Mouse (Mus musculus): ENCODE data around the gene Gsg1l. TPM values are rescaled to one million over a fixed set of nuclear protein-coding genes. Genes with fewer than 3 reads are reported as not detected.

The Gsg1l gene
- polyA plus RNA-seq, 2 experiments, result 0.07 TPM; not detected in 1

- no peak overlapping the region for H3K27ac ChIP-seq
- 9% methylated on average over 6 of the region's 6 CpGs for WGBS (ENCODE audit: insufficient replicate concordance)
- no peaks in the 10 kb centered on the region for H3K36me3 ChIP-seq (replicated peaks; ENCODE audit: control insufficient read depth, insufficient read depth, low read depth)
- H3K4me1 ChIP-seq (replicated peaks; ENCODE audit: control insufficient read depth in 2 of 2, insufficient read depth in 2 of 2, low read length in 1 of 2), result no peaks in the 10 kb centered on the region
- peak; percentile 20 to 41 (median 35) for DNase-seq (ENCODE audit: low read depth in 3 of 3, low spot score in 3 of 3)
- TF ChIP-seq CTCF (IDR thresholded peaks at IDR 0.05; ENCODE audit: low read depth) (peak; percentile 88), EP300 (IDR thresholded peaks at IDR 0.05; ENCODE audit: low read depth) (no peak)
- no peaks in the 10 kb centered on the region for H3K27me3 ChIP-seq (ENCODE audit: control insufficient read depth, insufficient read depth, low read length)
- no peak overlapping the region for H3K9ac ChIP-seq (replicated peaks)
- no peaks in the 10 kb centered on the region for H3K9me3 ChIP-seq (ENCODE audit: control insufficient read depth, low read length)
- no peak for ATAC-seq (ENCODE audit: insufficient read depth)
- no peak overlapping the region for H3K4me3 ChIP-seq (ENCODE audit: insufficient read depth in 1 of 2, low read depth in 2 of 2, low read length in 2 of 2)
- H3K4me2 ChIP-seq (ENCODE audit: low read depth), result no peak overlapping the region
Observed at GRCm38 (mm10) chr7:126089782-126090181, 7.6 kb upstream of the Gsg1l start.

GRCm38 (mm10) chr7:126088155-126088554 lies 5.9 kb upstream of the Gsg1l start:
- H3K36me3 ChIP-seq (replicated peaks; ENCODE audit: control insufficient read depth, insufficient read depth, low read depth), result no peaks in the 10 kb centered on the region

GRCm38 (mm10) chr7:126087602-126088001 lies 5.4 kb upstream of the Gsg1l start:
- no peak for ATAC-seq (ENCODE audit: insufficient read depth)
- Histone ChIP-seq H3K4me2 (ENCODE audit: low read depth) (no peak overlapping the region), H3K9me3 (ENCODE audit: control insufficient read depth, low read length) (no peaks in the 10 kb centered on the region), H3K4me1 (replicated peaks; ENCODE audit: control insufficient read depth in 2 of 2, insufficient read depth in 2 of 2, low read length in 1 of 2) (no peaks in the 10 kb centered on the region), H3K9ac (replicated peaks) (no peak overlapping the region), H3K27me3 (ENCODE audit: control insufficient read depth, insufficient read depth, low read length) (peaks cover 17% of the 10 kb centered on the region), H3K27ac (no peak overlapping the region), H3K4me3 (ENCODE audit: insufficient read depth in 1 of 2, low read depth in 2 of 2, low read length in 2 of 2) (no peak overlapping the region), H3K36me3 (replicated peaks; ENCODE audit: control insufficient read depth, insufficient read depth, low read depth) (no peaks in the 10 kb centered on the region)
- DNase-seq (ENCODE audit: low read depth in 3 of 3, low spot score in 3 of 3), result no peak
- TF ChIP-seq EP300 (IDR thresholded peaks at IDR 0.05; ENCODE audit: low read depth) (no peak), CTCF (IDR thresholded peaks at IDR 0.05; ENCODE audit: low read depth) (no peak)
- 61% methylated on average over 10 of the region's 10 CpGs for WGBS (ENCODE audit: insufficient replicate concordance)

More at GRCm38 (mm10) chr7:126088155-126088554, 5.9 kb upstream of the Gsg1l start:
- no peak for DNase-seq (ENCODE audit: low read depth in 3 of 3, low spot score in 3 of 3)
- Histone ChIP-seq H3K4me3 (ENCODE audit: insufficient read depth in 1 of 2, low read depth in 2 of 2, low read length in 2 of 2) (no peak overlapping the region), H3K4me1 (replicated peaks; ENCODE audit: control insufficient read depth in 2 of 2, insufficient read depth in 2 of 2, low read length in 1 of 2) (no peaks in the 10 kb centered on the region), H3K9ac (replicated peaks) (no peak overlapping the region), H3K27ac (no peak overlapping the region), H3K9me3 (ENCODE audit: control insufficient read depth, low read length) (no peaks in the 10 kb centered on the region), H3K4me2 (ENCODE audit: low read depth) (no peak overlapping the region), H3K27me3 (ENCODE audit: control insufficient read depth, insufficient read depth, low read length) (peaks cover 11% of the 10 kb centered on the region)
- WGBS (ENCODE audit: insufficient replicate concordance), result 10% methylated on average over 6 of the region's 6 CpGs
- ATAC-seq (ENCODE audit: insufficient read depth), result no peak
- TF ChIP-seq CTCF (IDR thresholded peaks at IDR 0.05; ENCODE audit: low read depth), result peak; percentile 18; the same call in 1 of the 2 replicates
- TF ChIP-seq EP300 (IDR thresholded peaks at IDR 0.05; ENCODE audit: low read depth), result no peak

- Histone ChIP-seq H3K27ac (no peak overlapping the region), H3K9ac (replicated peaks) (no peak overlapping the region), H3K4me3 (ENCODE audit: insufficient read depth in 1 of 2, low read depth in 2 of 2, low read length in 2 of 2) (no peak overlapping the region), H3K9me3 (ENCODE audit: control insufficient read depth, low read length) (no peaks in the 10 kb centered on the region), H3K4me2 (ENCODE audit: low read depth) (no peak overlapping the region), H3K36me3 (replicated peaks; ENCODE audit: control insufficient read depth, insufficient read depth, low read depth) (no peaks in the 10 kb centered on the region), H3K27me3 (ENCODE audit: control insufficient read depth, insufficient read depth, low read length) (peaks cover 30% of the 10 kb centered on the region), H3K4me1 (replicated peaks; ENCODE audit: control insufficient read depth in 2 of 2, insufficient read depth in 2 of 2, low read length in 1 of 2) (no peaks in the 10 kb centered on the region)
- 35% methylated on average over 6 of the region's 6 CpGs for WGBS (ENCODE audit: insufficient replicate concordance)
- no peak for TF ChIP-seq CTCF (IDR thresholded peaks at IDR 0.05; ENCODE audit: low read depth)
- TF ChIP-seq EP300 (IDR thresholded peaks at IDR 0.05; ENCODE audit: low read depth), result no peak
- DNase-seq (ENCODE audit: low read depth in 3 of 3, low spot score in 3 of 3) (no peak), ATAC-seq (ENCODE audit: insufficient read depth) (no peak)
Observed at GRCm38 (mm10) chr7:126086321-126086741, 4.1 kb upstream of the Gsg1l start.

GRCm38 (mm10) chr7:126085154-126085553 lies 2.9 kb upstream of the Gsg1l start:
- 71% methylated on average over 9 of the region's 9 CpGs for WGBS (ENCODE audit: insufficient replicate concordance)
- H3K9ac ChIP-seq (replicated peaks), result no peak overlapping the region

More at GRCm38 (mm10) chr7:126085154-126085553, 2.9 kb upstream of the Gsg1l start:
- Histone ChIP-seq H3K4me3 (ENCODE audit: insufficient read depth in 1 of 2, low read depth in 2 of 2, low read length in 2 of 2) (no peak overlapping the region), H3K27me3 (ENCODE audit: control insufficient read depth, insufficient read depth, low read length) (peaks cover 41% of the 10 kb centered on the region), H3K4me2 (ENCODE audit: low read depth) (no peak overlapping the region), H3K36me3 (replicated peaks; ENCODE audit: control insufficient read depth, insufficient read depth, low read depth) (no peaks in the 10 kb centered on the region), H3K27ac (no peak overlapping the region), H3K4me1 (replicated peaks; ENCODE audit: control insufficient read depth in 2 of 2, insufficient read depth in 2 of 2, low read length in 1 of 2) (no peaks in the 10 kb centered on the region), H3K9me3 (ENCODE audit: control insufficient read depth, low read length) (no peaks in the 10 kb centered on the region)
- TF ChIP-seq EP300 (IDR thresholded peaks at IDR 0.05; ENCODE audit: low read depth), result no peak
- no peak for TF ChIP-seq CTCF (IDR thresholded peaks at IDR 0.05; ENCODE audit: low read depth)
- ATAC-seq (ENCODE audit: insufficient read depth) (no peak), DNase-seq (ENCODE audit: low read depth in 3 of 3, low spot score in 3 of 3) (no peak)

Data from liver, embryonic 14.5 days (tissue).